Mouse (Mus musculus) ES-Bruce4 (cell line): ENCODE results near the gene Cd47.

Experiments
- CTCF ChIP-seq: IDR thresholded peaks from one replicate; pipeline ENCODE4 v1.8.1; 2011; ENCODE audit warnings: low read depth, low read length
- EP300 ChIP-seq: IDR thresholded peaks from 2 replicates; pipeline ENCODE4 v1.6.1; 2011; ENCODE audit warnings: low read depth, low read length; ENCODE audit not compliant: insufficient read depth
- POLR2A ChIP-seq: IDR thresholded peaks from one replicate; pipeline ENCODE4 v1.8.1; 2011; ENCODE audit warnings: low read length; ENCODE audit not compliant: insufficient read depth

DNA sequence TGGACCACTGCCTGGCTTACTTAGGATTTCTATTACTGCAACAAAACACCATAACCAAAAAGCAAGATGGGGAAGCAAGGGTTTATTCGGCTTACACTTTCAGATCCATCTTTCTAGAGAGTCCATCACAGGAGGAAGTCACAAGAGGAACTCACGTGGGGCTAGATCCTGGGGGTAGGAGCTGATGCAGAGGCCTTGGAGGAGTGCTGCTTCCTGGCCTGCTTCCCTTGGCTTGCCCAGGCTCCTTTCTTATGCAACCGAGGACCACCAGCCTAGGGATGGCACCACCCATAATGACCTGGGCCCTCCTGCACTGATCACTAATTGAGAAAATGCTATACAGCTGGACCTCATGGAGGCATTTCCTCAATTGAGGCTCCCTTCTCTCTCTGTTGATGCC is 16.6 kb downstream of the Cd47 start:
- TF ChIP-seq CTCF (no peak), EP300 (no peak), POLR2A (no peak)
